Mouse (Mus musculus): Measurements from ENCODE around the gene Hist1h2ai.
"Not testable (repeated sequence)": the region's sequence is repeated elsewhere in the genome, so short reads cannot be mapped to it uniquely, and the experiment has no call there.

The Hist1h2ai gene

GRCm38 (mm10) chr13:21715864-21716539 lies at the start of gene Hist1h2ai, which contains the start of gene Hist1h2bl:
TSS of gene Hist1h2ai (plus strand) at chr13:21716422.
TSS of gene Hist1h2bl (minus strand) at chr13:21716143.
- not testable (repeated sequence) for H3K9me3 ChIP-seq (ENCODE audit: low read length); H3K36me3 ChIP-seq (ENCODE audit: insufficient read depth, low read length); H3K27me3 ChIP-seq (ENCODE audit: insufficient read depth, low read length)
- Histone ChIP-seq H3K4me1 (replicated peaks; ENCODE audit: low read depth, low read length) (peaks cover 36% of the 10 kb centered on the region), H3K4me3 (replicated peaks; ENCODE audit: low read length) (peak within 1 kb of the TSS; percentile 76)

- no peak for TF ChIP-seq NANOG (IDR thresholded peaks at IDR 0.05; ENCODE audit: borderline replicate concordance, low read length)
- Histone ChIP-seq H3K4me1 (replicated peaks; ENCODE audit: low read depth, low read length) (no peaks in the 10 kb centered on the region), H3K27me3 (ENCODE audit: insufficient read depth, low read length) (no peaks in the 10 kb centered on the region), H3K36me3 (ENCODE audit: insufficient read depth, low read length) (no peaks in the 10 kb centered on the region), H3K4me3 (replicated peaks; ENCODE audit: low read length) (no peak within 1 kb of the TSS), H3K9me3 (ENCODE audit: low read length) (no peaks in the 10 kb centered on the region)
These were observed 38.9 kb upstream of the Hist1h2ai start, which contains the start of gene Olfr1360 for GRCm38 (mm10) chr13:21677305-21677704. TSS of gene Olfr1360 (minus strand) at chr13:21677405.

GRCm38 (mm10) chr13:21697811-21698210 lies 18.4 kb upstream of the Hist1h2ai start, which contains the start of gene Olfr1359:
TSS of gene Olfr1359 (plus strand) at chr13:21698111.
- no peak for TF ChIP-seq NANOG (IDR thresholded peaks at IDR 0.05; ENCODE audit: borderline replicate concordance, low read length)
- TF ChIP-seq CTCF (conservative IDR thresholded peaks at IDR 0.05; ENCODE audit: low read length), result no peak
- TF ChIP-seq POU5F1 (IDR thresholded peaks at IDR 0.05; ENCODE audit: borderline replicate concordance, low read length), result no peak
- H3K9me3 ChIP-seq (ENCODE audit: low read length), result no peaks in the 10 kb centered on the region
- 0 out of 2 replicates have a peak, but pooled peaks cover 3% of the 10 kb centered on the region for H3K27me3 ChIP-seq (ENCODE audit: insufficient read depth, low read length)
- no peaks in the 10 kb centered on the region for H3K36me3 ChIP-seq (ENCODE audit: insufficient read depth, low read length)
- H3K4me3 ChIP-seq (replicated peaks; ENCODE audit: low read length), result no peak within 1 kb of the TSS
- 0 out of 2 replicates have a peak, but pooled peaks cover 2% of the 10 kb centered on the region for H3K4me1 ChIP-seq (replicated peaks; ENCODE audit: low read depth, low read length)

- H3K4me3 ChIP-seq (replicated peaks; ENCODE audit: low read length), result no peak overlapping the region
- H3K36me3 ChIP-seq (ENCODE audit: insufficient read depth, low read length), result no peaks in the 10 kb centered on the region
- TF ChIP-seq NANOG (IDR thresholded peaks at IDR 0.05; ENCODE audit: borderline replicate concordance, low read length), result no peak
- no peak for TF ChIP-seq POU5F1 (IDR thresholded peaks at IDR 0.05; ENCODE audit: borderline replicate concordance, low read length)
- no peak for TF ChIP-seq CTCF (conservative IDR thresholded peaks at IDR 0.05; ENCODE audit: low read length)
- H3K27me3 ChIP-seq (ENCODE audit: insufficient read depth, low read length), result 0 out of 2 replicates have a peak, but pooled peaks cover 3% of the 10 kb centered on the region
- peaks cover 13% of the 10 kb centered on the region for H3K4me1 ChIP-seq (replicated peaks; ENCODE audit: low read depth, low read length)
- no peaks in the 10 kb centered on the region for H3K9me3 ChIP-seq (ENCODE audit: low read length)
These were observed 9.6 kb upstream of the Hist1h2ai start for GRCm38 (mm10) chr13:21706669-21707068.

GRCm38 (mm10) chr13:21710031-21710711 lies 6.1 kb upstream of the Hist1h2ai start:
- no peaks in the 10 kb centered on the region for H3K9me3 ChIP-seq (ENCODE audit: low read length)
- TF ChIP-seq NANOG (IDR thresholded peaks at IDR 0.05; ENCODE audit: borderline replicate concordance, low read length) (no peak), CTCF (conservative IDR thresholded peaks at IDR 0.05; ENCODE audit: low read length) (peak; percentile 59), POU5F1 (IDR thresholded peaks at IDR 0.05; ENCODE audit: borderline replicate concordance, low read length) (no peak)
- H3K4me3 ChIP-seq (replicated peaks; ENCODE audit: low read length), result peak overlapping the region; percentile 95
- no peaks in the 10 kb centered on the region for H3K27me3 ChIP-seq (ENCODE audit: insufficient read depth, low read length)
- no peaks in the 10 kb centered on the region for H3K36me3 ChIP-seq (ENCODE audit: insufficient read depth, low read length)
- H3K4me1 ChIP-seq (replicated peaks; ENCODE audit: low read depth, low read length), result peaks cover 16% of the 10 kb centered on the region

GRCm38 (mm10) chr13:21710821-21711525 lies 5.2 kb upstream of the Hist1h2ai start:
- Histone ChIP-seq H3K27me3 (ENCODE audit: insufficient read depth, low read length) (no peaks in the 10 kb centered on the region), H3K9me3 (ENCODE audit: low read length) (no peaks in the 10 kb centered on the region), H3K4me3 (replicated peaks; ENCODE audit: low read length) (peak overlapping the region; percentile 95), H3K36me3 (ENCODE audit: insufficient read depth, low read length) (no peaks in the 10 kb centered on the region), H3K4me1 (replicated peaks; ENCODE audit: low read depth, low read length) (peaks cover 20% of the 10 kb centered on the region)
- no peak for TF ChIP-seq NANOG (IDR thresholded peaks at IDR 0.05; ENCODE audit: borderline replicate concordance, low read length)
- no peak for TF ChIP-seq CTCF (conservative IDR thresholded peaks at IDR 0.05; ENCODE audit: low read length)
- TF ChIP-seq POU5F1 (IDR thresholded peaks at IDR 0.05; ENCODE audit: borderline replicate concordance, low read length), result no peak

- Histone ChIP-seq H3K27me3 (ENCODE audit: insufficient read depth, low read length) (no peaks in the 10 kb centered on the region), H3K4me1 (replicated peaks; ENCODE audit: low read depth, low read length) (peaks cover 20% of the 10 kb centered on the region), H3K9me3 (ENCODE audit: low read length) (no peaks in the 10 kb centered on the region), H3K4me3 (replicated peaks; ENCODE audit: low read length) (peak overlapping the region; percentile 95), H3K36me3 (ENCODE audit: insufficient read depth, low read length) (no peaks in the 10 kb centered on the region)
- TF ChIP-seq CTCF (conservative IDR thresholded peaks at IDR 0.05; ENCODE audit: low read length), result no peak
- no peak for TF ChIP-seq NANOG (IDR thresholded peaks at IDR 0.05; ENCODE audit: borderline replicate concordance, low read length)
- no peak for TF ChIP-seq POU5F1 (IDR thresholded peaks at IDR 0.05; ENCODE audit: borderline replicate concordance, low read length)
These were observed 4.5 kb upstream of the Hist1h2ai start for GRCm38 (mm10) chr13:21711698-21712097.

GRCm38 (mm10) chr13:21714725-21715124 lies 1.5 kb upstream of the Hist1h2ai start:
- Histone ChIP-seq H3K4me3 (replicated peaks; ENCODE audit: low read length) (peak overlapping the region; percentile 76), H3K27me3 (ENCODE audit: insufficient read depth, low read length) (no peaks in the 10 kb centered on the region), H3K4me1 (replicated peaks; ENCODE audit: low read depth, low read length) (peaks cover 26% of the 10 kb centered on the region), H3K36me3 (ENCODE audit: insufficient read depth, low read length) (no peaks in the 10 kb centered on the region), H3K9me3 (ENCODE audit: low read length) (no peaks in the 10 kb centered on the region)
- TF ChIP-seq CTCF (conservative IDR thresholded peaks at IDR 0.05; ENCODE audit: low read length) (peak; percentile 92), NANOG (IDR thresholded peaks at IDR 0.05; ENCODE audit: borderline replicate concordance, low read length) (no peak), POU5F1 (IDR thresholded peaks at IDR 0.05; ENCODE audit: borderline replicate concordance, low read length) (no peak)
